Mouse (Mus musculus): ENCODE measurements at regions not wholly inside any gene's neighbourhood (a gene's known extent, or its start where the extent isn't known, plus 50 kb on each side); places are given as distances from the start of the nearest gene placed in this dataset.
A peak's percentile ranks its signal among the peaks of the same experiment; 100 is the strongest.

DNA sequence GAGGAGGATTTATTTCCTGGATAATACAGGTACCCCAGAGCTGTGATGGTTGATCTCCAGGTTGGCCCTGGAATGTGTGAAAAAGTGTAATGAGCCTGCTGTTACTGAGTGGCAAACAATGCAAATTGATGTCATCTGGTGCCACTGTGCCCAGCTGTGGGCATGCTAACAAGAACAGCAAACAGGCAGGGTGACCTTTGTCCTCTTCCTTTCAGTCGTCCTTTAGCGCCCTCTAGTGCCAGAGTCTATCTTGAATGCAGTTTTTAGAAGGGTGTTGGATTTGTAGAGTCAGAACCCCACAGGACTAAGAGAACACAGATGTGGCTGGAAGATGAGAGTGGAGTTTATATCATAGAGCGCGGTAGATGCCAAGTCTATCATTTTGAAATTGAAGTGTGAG is 164.3 kb downstream of the Sdhaf3 start:
- Histone ChIP-seq H3K9ac (replicated peaks; ENCODE audit: low read length) (no peak overlapping the region), H3K27me3 (ENCODE audit: control insufficient read depth, insufficient read depth, low read length) (no peaks in the 10 kb centered on the region), H3K27ac (replicated peaks; ENCODE audit: low read depth, low read length) (no peak overlapping the region), H3K4me3 (ENCODE audit: low read depth, low read length) (no peak overlapping the region), H3K4me2 (ENCODE audit: low read depth, low read length) (no peak overlapping the region), H3K4me1 (ENCODE audit: control insufficient read depth, insufficient read depth, low read length) (no peaks in the 10 kb centered on the region), H3K36me3 (replicated peaks; ENCODE audit: control insufficient read depth, insufficient read depth, low read depth, low read length) (no peaks in the 10 kb centered on the region), H3K9me3 (replicated peaks; ENCODE audit: control insufficient read depth, low read length) (no peaks in the 10 kb centered on the region)
- WGBS: 25% methylated on average over 4 of the region's 4 CpGs
- DNase-seq (ENCODE audit: low spot score): peak; percentile 73
- ATAC-seq (replicated peaks; ENCODE audit: insufficient number of reproducible peaks, low FRiP score, low TSS enrichment, low read depth): no peak

DNA sequence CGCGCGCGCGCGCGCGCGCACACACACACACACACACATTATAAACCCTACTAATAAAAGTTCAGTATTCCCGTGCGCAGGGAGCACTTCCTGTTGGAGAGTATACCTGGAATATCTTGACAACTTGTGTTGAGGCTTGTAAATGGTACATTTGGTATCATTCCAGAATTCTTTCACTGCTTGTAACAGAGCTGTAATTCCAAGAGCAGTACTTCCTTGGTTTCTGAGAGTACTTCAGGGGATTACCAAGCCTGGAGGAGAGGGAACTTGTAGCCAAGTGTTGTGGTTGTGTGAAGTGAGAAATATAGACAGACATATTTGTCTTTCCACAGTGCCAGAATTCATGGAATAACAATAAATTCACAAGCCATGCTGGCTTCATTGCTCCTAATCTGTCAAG is 177.2 kb downstream of the Sdhaf3 start:
- DNase-seq (ENCODE audit: low spot score) (no peak), ATAC-seq (replicated peaks; ENCODE audit: insufficient number of reproducible peaks, low FRiP score, low TSS enrichment, low read depth) (no peak)
- H3K4me2 ChIP-seq (ENCODE audit: low read depth, low read length): no peak overlapping the region
- H3K4me1 ChIP-seq (ENCODE audit: control insufficient read depth, insufficient read depth, low read length): no peaks in the 10 kb centered on the region
- WGBS: 99% methylated on average over 11 of the region's 11 CpGs
- no peak overlapping the region for H3K27ac ChIP-seq (replicated peaks; ENCODE audit: low read depth, low read length)
- H3K27me3 ChIP-seq (ENCODE audit: control insufficient read depth, insufficient read depth, low read length): no peaks in the 10 kb centered on the region
- no peak overlapping the region for H3K9ac ChIP-seq (replicated peaks; ENCODE audit: low read length)
- H3K9me3 ChIP-seq (replicated peaks; ENCODE audit: control insufficient read depth, low read length): no peaks in the 10 kb centered on the region
- H3K36me3 ChIP-seq (replicated peaks; ENCODE audit: control insufficient read depth, insufficient read depth, low read depth, low read length): no peaks in the 10 kb centered on the region
- H3K4me3 ChIP-seq (ENCODE audit: low read depth, low read length): no peak overlapping the region

DNA sequence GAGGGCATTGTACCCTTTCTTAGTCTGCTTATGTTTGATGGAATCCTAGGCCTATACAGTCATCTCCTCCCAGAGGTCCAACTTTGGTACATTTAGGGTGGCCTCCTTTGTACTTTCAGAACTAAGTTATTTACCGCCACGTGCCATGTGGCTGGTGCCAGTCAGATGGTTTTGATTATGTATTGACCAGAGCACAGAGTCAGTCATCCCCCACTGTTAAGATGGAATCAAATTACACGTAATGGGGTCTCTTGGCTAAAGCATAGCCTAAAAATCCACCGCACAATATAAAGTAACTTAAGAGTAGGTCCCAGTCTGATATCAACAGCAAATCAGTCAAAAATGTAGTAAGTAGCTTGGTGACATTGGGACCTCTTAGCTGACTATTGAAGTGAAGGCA is 178.3 kb downstream of the Sdhaf3 start:
- Histone ChIP-seq H3K27me3 (ENCODE audit: control insufficient read depth, insufficient read depth, low read length) (no peaks in the 10 kb centered on the region), H3K27ac (replicated peaks; ENCODE audit: low read depth, low read length) (no peak overlapping the region), H3K9me3 (replicated peaks; ENCODE audit: control insufficient read depth, low read length) (no peaks in the 10 kb centered on the region), H3K36me3 (replicated peaks; ENCODE audit: control insufficient read depth, insufficient read depth, low read depth, low read length) (no peaks in the 10 kb centered on the region), H3K9ac (replicated peaks; ENCODE audit: low read length) (no peak overlapping the region), H3K4me1 (ENCODE audit: control insufficient read depth, insufficient read depth, low read length) (no peaks in the 10 kb centered on the region), H3K4me3 (ENCODE audit: low read depth, low read length) (no peak overlapping the region), H3K4me2 (ENCODE audit: low read depth, low read length) (no peak overlapping the region)
- 40% methylated on average over 4 of the region's 4 CpGs for WGBS
- no peak for ATAC-seq (replicated peaks; ENCODE audit: insufficient number of reproducible peaks, low FRiP score, low TSS enrichment, low read depth)
- peak; percentile 53 for DNase-seq (ENCODE audit: low spot score)

GRCm38 (mm10) chr6:7134888-7135287 is 179.1 kb downstream of the Sdhaf3 start:
- H3K27ac ChIP-seq (replicated peaks; ENCODE audit: low read depth, low read length): no peak overlapping the region
- H3K4me1 ChIP-seq (ENCODE audit: control insufficient read depth, insufficient read depth, low read length): no peaks in the 10 kb centered on the region
- H3K4me2 ChIP-seq (ENCODE audit: low read depth, low read length): no peak overlapping the region
- H3K27me3 ChIP-seq (ENCODE audit: control insufficient read depth, insufficient read depth, low read length): no peaks in the 10 kb centered on the region
- no peak for DNase-seq (ENCODE audit: low spot score)
- 96% methylated on average over 1 of the region's 1 CpGs for WGBS
- no peak for ATAC-seq (replicated peaks; ENCODE audit: insufficient number of reproducible peaks, low FRiP score, low TSS enrichment, low read depth)
- no peaks in the 10 kb centered on the region for H3K36me3 ChIP-seq (replicated peaks; ENCODE audit: control insufficient read depth, insufficient read depth, low read depth, low read length)
- no peak overlapping the region for H3K9ac ChIP-seq (replicated peaks; ENCODE audit: low read length)
- H3K4me3 ChIP-seq (ENCODE audit: low read depth, low read length): no peak overlapping the region
- no peaks in the 10 kb centered on the region for H3K9me3 ChIP-seq (replicated peaks; ENCODE audit: control insufficient read depth, low read length)

- Histone ChIP-seq H3K4me1 (ENCODE audit: control insufficient read depth, insufficient read depth, low read length) (no peaks in the 10 kb centered on the region), H3K27me3 (ENCODE audit: control insufficient read depth, insufficient read depth, low read length) (no peaks in the 10 kb centered on the region), H3K9ac (replicated peaks; ENCODE audit: low read length) (no peak overlapping the region), H3K36me3 (replicated peaks; ENCODE audit: control insufficient read depth, insufficient read depth, low read depth, low read length) (no peaks in the 10 kb centered on the region), H3K27ac (replicated peaks; ENCODE audit: low read depth, low read length) (no peak overlapping the region), H3K4me3 (ENCODE audit: low read depth, low read length) (no peak overlapping the region), H3K9me3 (replicated peaks; ENCODE audit: control insufficient read depth, low read length) (no peaks in the 10 kb centered on the region), H3K4me2 (ENCODE audit: low read depth, low read length) (no peak overlapping the region)
- WGBS: 74% methylated on average over 2 of the region's 2 CpGs
- DNase-seq (ENCODE audit: low spot score) (no peak), ATAC-seq (replicated peaks; ENCODE audit: insufficient number of reproducible peaks, low FRiP score, low TSS enrichment, low read depth) (no peak)
These were observed 225.9 kb downstream of the Sdhaf3 start for GRCm38 (mm10) chr6:7181711-7182110.

DNA sequence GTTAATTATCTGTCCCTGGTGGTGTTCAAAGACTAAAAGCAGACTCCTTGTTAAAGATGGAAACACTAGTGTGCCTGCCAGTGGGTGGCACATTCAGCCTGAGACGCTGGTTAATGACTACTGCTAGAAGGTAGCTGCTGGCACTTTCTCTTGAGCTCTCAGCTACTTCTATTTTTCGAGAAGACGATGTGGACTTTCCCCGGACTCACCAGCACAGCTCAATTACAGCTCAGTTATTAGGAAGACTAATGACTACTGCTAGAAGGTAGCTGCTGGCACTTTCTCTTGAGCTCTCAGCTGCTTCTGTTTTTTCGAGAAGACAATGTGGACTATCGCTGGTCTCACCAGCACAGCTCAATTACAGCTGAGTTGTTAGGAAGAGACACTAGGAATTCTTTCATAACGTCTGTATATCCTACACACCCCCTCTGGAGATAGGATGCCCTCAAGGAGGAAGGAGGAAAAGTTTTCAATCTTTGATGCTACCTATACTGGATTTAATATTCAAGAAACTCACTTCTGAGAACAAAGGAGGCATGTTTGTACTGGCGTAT is 243.3 kb downstream of the Sdhaf3 start:
- Histone ChIP-seq H3K4me3 (ENCODE audit: low read depth, low read length) (no peak overlapping the region), H3K4me2 (ENCODE audit: low read depth, low read length) (no peak overlapping the region), H3K9me3 (replicated peaks; ENCODE audit: control insufficient read depth, low read length) (no peaks in the 10 kb centered on the region), H3K4me1 (ENCODE audit: control insufficient read depth, insufficient read depth, low read length) (no peaks in the 10 kb centered on the region), H3K36me3 (replicated peaks; ENCODE audit: control insufficient read depth, insufficient read depth, low read depth, low read length) (no peaks in the 10 kb centered on the region), H3K27ac (replicated peaks; ENCODE audit: low read depth, low read length) (no peak overlapping the region), H3K9ac (replicated peaks; ENCODE audit: low read length) (no peak overlapping the region), H3K27me3 (ENCODE audit: control insufficient read depth, insufficient read depth, low read length) (no peaks in the 10 kb centered on the region)
- no peak for DNase-seq (ENCODE audit: low spot score)
- WGBS: 73% methylated on average over 8 of the region's 8 CpGs
- no peak for ATAC-seq (replicated peaks; ENCODE audit: insufficient number of reproducible peaks, low FRiP score, low TSS enrichment, low read depth)

DNA sequence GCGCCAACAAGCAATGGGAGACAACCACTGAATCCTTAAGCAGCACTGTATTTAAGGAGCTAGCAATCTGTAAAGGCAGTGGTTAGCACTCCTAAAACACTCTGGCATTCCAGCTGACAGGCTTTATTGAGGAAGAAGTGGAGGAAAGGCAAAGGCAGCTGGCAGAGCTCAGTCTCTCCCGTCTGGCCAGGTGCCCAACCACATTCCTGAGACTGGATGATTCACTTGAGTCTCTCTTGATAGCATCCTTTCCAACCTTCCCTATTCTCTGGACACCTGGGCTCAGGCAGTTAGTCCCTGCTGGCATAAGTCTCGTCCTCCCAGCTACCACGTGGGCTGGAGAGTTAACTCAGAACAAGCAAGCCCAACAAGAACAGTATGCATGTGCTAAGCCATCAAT is 260.1 kb downstream of the Sdhaf3 start:
- no peak for ATAC-seq (replicated peaks; ENCODE audit: insufficient number of reproducible peaks, low FRiP score, low TSS enrichment, low read depth)
- Histone ChIP-seq H3K9me3 (replicated peaks; ENCODE audit: control insufficient read depth, low read length) (no peaks in the 10 kb centered on the region), H3K27me3 (ENCODE audit: control insufficient read depth, insufficient read depth, low read length) (no peaks in the 10 kb centered on the region), H3K4me1 (ENCODE audit: control insufficient read depth, insufficient read depth, low read length) (no peaks in the 10 kb centered on the region), H3K4me2 (ENCODE audit: low read depth, low read length) (no peak overlapping the region), H3K4me3 (ENCODE audit: low read depth, low read length) (no peak overlapping the region), H3K36me3 (replicated peaks; ENCODE audit: control insufficient read depth, insufficient read depth, low read depth, low read length) (no peaks in the 10 kb centered on the region), H3K27ac (replicated peaks; ENCODE audit: low read depth, low read length) (no peak overlapping the region), H3K9ac (replicated peaks; ENCODE audit: low read length) (no peak overlapping the region)
- DNase-seq (ENCODE audit: low spot score): no peak
- 64% methylated on average over 4 of the region's 4 CpGs for WGBS

- H3K9me3 ChIP-seq (replicated peaks; ENCODE audit: control insufficient read depth, low read length): no peaks in the 10 kb centered on the region
- H3K27ac ChIP-seq (replicated peaks; ENCODE audit: low read depth, low read length): no peak overlapping the region
- H3K9ac ChIP-seq (replicated peaks; ENCODE audit: low read length): no peak overlapping the region
- H3K4me1 ChIP-seq (ENCODE audit: control insufficient read depth, insufficient read depth, low read length): no peaks in the 10 kb centered on the region
- H3K4me2 ChIP-seq (ENCODE audit: low read depth, low read length): no peak overlapping the region
- no peak for DNase-seq (ENCODE audit: low spot score)
- no peak for ATAC-seq (replicated peaks; ENCODE audit: insufficient number of reproducible peaks, low FRiP score, low TSS enrichment, low read depth)
- 73% methylated on average over 7 of the region's 7 CpGs for WGBS
- H3K27me3 ChIP-seq (ENCODE audit: control insufficient read depth, insufficient read depth, low read length): no peaks in the 10 kb centered on the region
- no peaks in the 10 kb centered on the region for H3K36me3 ChIP-seq (replicated peaks; ENCODE audit: control insufficient read depth, insufficient read depth, low read depth, low read length)
- no peak overlapping the region for H3K4me3 ChIP-seq (ENCODE audit: low read depth, low read length)
These were observed 296.5 kb downstream of the Sdhaf3 start for GRCm38 (mm10) chr6:7252286-7252685.

All from embryonic facial prominence, embryonic 11.5 days (tissue).